Mouse (Mus musculus): ENCODE measurements at regions not wholly inside any gene's neighbourhood (a gene's known extent, or its start where the extent isn't known, plus 50 kb on each side); places are given as distances from the start of the nearest gene placed in this dataset.

- TF ChIP-seq CTCF (IDR thresholded peaks at IDR 0.05; ENCODE audit: low read depth) (no peak), EP300 (IDR thresholded peaks at IDR 0.05; ENCODE audit: low read depth) (no peak)
These were observed 404.6 kb upstream of the Smim15 start for GRCm38 (mm10) chr13:107639620-107640019.
